21 mouse cellular contexts compared by ENCODE assay signal in the genomic region with DNA sequence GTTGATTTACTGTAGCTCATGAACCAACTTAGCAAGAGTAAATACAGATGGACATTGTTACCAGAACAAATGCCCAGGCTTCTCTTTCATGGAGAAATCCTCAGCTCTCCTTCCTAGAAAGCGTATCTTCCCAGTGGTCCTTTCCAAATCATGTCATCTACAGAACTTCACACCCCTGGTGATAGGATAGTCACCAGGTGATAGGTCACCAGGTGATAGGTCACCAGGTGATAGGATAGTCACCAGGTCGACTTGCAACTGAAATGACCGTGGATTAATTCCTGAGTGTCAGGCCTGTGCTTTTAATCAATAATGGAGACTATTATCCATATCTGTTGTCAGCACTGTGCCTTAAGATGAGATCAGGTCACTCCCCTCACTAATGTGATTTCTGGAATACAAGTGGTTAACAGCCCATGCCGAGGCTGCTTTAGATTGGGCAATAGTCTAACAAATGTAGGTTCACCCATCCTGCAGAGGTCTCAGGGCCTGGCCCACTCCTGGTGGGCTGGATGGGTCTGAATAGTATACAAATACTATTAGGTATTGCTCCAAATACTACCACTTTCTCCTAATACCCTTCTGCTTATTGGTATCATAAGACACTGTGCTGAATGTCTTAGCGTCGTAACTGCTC.
DNase-seq lines count a peak whose midpoint lies in the region; ATAC-seq and TF ChIP-seq lines count a peak whose summit lies in the region.
"Had no signal": no experiment of that assay in that cellular context is flagged by ENCODE, and none has a peak within 500 bp of the region (broad histone marks: within the 10 kb centered on the region; RNA-seq: fewer than 3 reads in every experiment).

No protein-coding gene starts in this region.

- no peak overlapping the region for H3K4me3 ChIP-seq in heart, embryonic 12.5 days
- H3K4me3 ChIP-seq in liver, adult 2 months (ENCODE audit: insufficient read depth, low read depth, low read length): no peak overlapping the region
- no peak overlapping the region for H3K4me3 ChIP-seq in liver, embryonic 12.5 days
- no peak overlapping the region for H3K4me3 ChIP-seq in liver, embryonic 16.5 days (ENCODE audit: low read depth, low read length)
- H3K4me3 ChIP-seq in liver, embryonic 11.5 days (ENCODE audit: low read depth, low read length): no peak overlapping the region
- no peak overlapping the region for H3K4me3 ChIP-seq in liver, postnatal 0 days (ENCODE audit: low read depth, low read length)

- 80% methylated on average over 6 of the region's 6 CpGs for WGBS in heart, embryonic 12.5 days
- WGBS in liver, adult 2 months: 48% methylated on average over 6 of the region's 6 CpGs
- 73% methylated on average over 6 of the region's 6 CpGs for WGBS in liver, embryonic 12.5 days (ENCODE audit: insufficient replicate concordance)
- 57% methylated on average over 6 of the region's 6 CpGs for WGBS in liver, embryonic 16.5 days (ENCODE audit: insufficient replicate concordance)
- WGBS in liver, embryonic 11.5 days: 75% methylated on average over 6 of the region's 6 CpGs
- WGBS in liver, postnatal 0 days (ENCODE audit: insufficient replicate concordance): 54% methylated on average over 6 of the region's 6 CpGs

- H3K9ac ChIP-seq in heart, embryonic 12.5 days: no peak overlapping the region
- H3K9ac ChIP-seq in liver, adult 2 months (ENCODE audit: low read depth, low read length): no peak overlapping the region
- no peak overlapping the region for H3K9ac ChIP-seq in liver, embryonic 12.5 days
- no peak overlapping the region for H3K9ac ChIP-seq in liver, embryonic 16.5 days (ENCODE audit: low read depth, low read length)
- H3K9ac ChIP-seq in liver, embryonic 11.5 days (ENCODE audit: low read depth, low read length): no peak overlapping the region
- H3K9ac ChIP-seq in liver, postnatal 0 days (replicated peaks): no peak overlapping the region

- 0 out of 2 replicates have a peak, but pooled peaks have one; percentile 9 for TF ChIP-seq EP300 in liver, postnatal 0 days (IDR thresholded peaks at IDR 0.05; ENCODE audit: low read depth)

- peak; percentile 76 for DNase-seq in heart, adult 11 months
- DNase-seq in liver, adult 2 months (ENCODE audit: extremely low read depth, low read depth, low spot score): peak; percentile 59
- DNase-seq in liver, embryonic 11.5 days (ENCODE audit: low spot score): no peak
- DNase-seq in liver, postnatal 0 days: peak; percentile 34
- DNase-seq in liver: no peak
- DNase-seq: adrenal gland, adult 2 months; adrenal gland, adult 8-10 months; adrenal gland, postnatal 10 days; adrenal gland, postnatal 14 days; adrenal gland, postnatal 25 days; adrenal gland, postnatal 36 days; B cell, adult 2 months; cerebellum, adult 11 months; cerebellum, adult 11-12 months had no signal

- peaks cover 51% of the 10 kb centered on the region for H3K4me1 ChIP-seq in heart, embryonic 12.5 days (replicated peaks)
- H3K4me1 ChIP-seq in liver, adult 2 months (ENCODE audit: control insufficient read depth, insufficient read depth, low read length): peaks cover 9% of the 10 kb centered on the region
- peaks cover 52% of the 10 kb centered on the region for H3K4me1 ChIP-seq in liver, embryonic 12.5 days
- peaks cover 4% of the 10 kb centered on the region for H3K4me1 ChIP-seq in liver, embryonic 16.5 days (ENCODE audit: control insufficient read depth, low read depth, low read length)
- peaks cover 23% of the 10 kb centered on the region for H3K4me1 ChIP-seq in liver, embryonic 11.5 days (replicated peaks; ENCODE audit: control insufficient read depth, insufficient read depth, low read length)
- peaks cover 36% of the 10 kb centered on the region for H3K4me1 ChIP-seq in liver, postnatal 0 days (ENCODE audit: insufficient read depth)

- TF ChIP-seq CTCF in liver, adult 2 months (IDR thresholded peaks at IDR 0.05; ENCODE audit: low read depth, low read length): no peak
- TF ChIP-seq CTCF in liver, postnatal 0 days (IDR thresholded peaks at IDR 0.05; ENCODE audit: low read depth): no peak

- H3K4me2 ChIP-seq in heart, embryonic 12.5 days: no peak overlapping the region
- no peak overlapping the region for H3K4me2 ChIP-seq in liver, embryonic 12.5 days
- H3K4me2 ChIP-seq in liver, embryonic 16.5 days (ENCODE audit: low read depth, low read length): no peak overlapping the region
- no peak overlapping the region for H3K4me2 ChIP-seq in liver, embryonic 11.5 days
- no peak overlapping the region for H3K4me2 ChIP-seq in liver, postnatal 0 days (ENCODE audit: low read depth, low read length)

- no peaks in the 10 kb centered on the region for H3K9me3 ChIP-seq in heart, embryonic 12.5 days (replicated peaks)
- no peaks in the 10 kb centered on the region for H3K9me3 ChIP-seq in liver, embryonic 12.5 days (replicated peaks)
- no peaks in the 10 kb centered on the region for H3K9me3 ChIP-seq in liver, embryonic 16.5 days (replicated peaks; ENCODE audit: control insufficient read depth, low read length)
- H3K9me3 ChIP-seq in liver, embryonic 11.5 days (ENCODE audit: control insufficient read depth, low read length): no peaks in the 10 kb centered on the region
- H3K9me3 ChIP-seq in liver, postnatal 0 days (ENCODE audit: low read length): no peaks in the 10 kb centered on the region

- peaks cover 17% of the 10 kb centered on the region for H3K36me3 ChIP-seq in heart, embryonic 12.5 days
- no peaks in the 10 kb centered on the region for H3K36me3 ChIP-seq in liver, adult 2 months (ENCODE audit: control insufficient read depth, insufficient read depth, low read length)
- H3K36me3 ChIP-seq in liver, embryonic 12.5 days: peaks cover 5% of the 10 kb centered on the region; the same call in 1 of the 2 replicates
- H3K36me3 ChIP-seq in liver, embryonic 16.5 days (ENCODE audit: control insufficient read depth, insufficient read depth): no peaks in the 10 kb centered on the region
- H3K36me3 ChIP-seq in liver, embryonic 11.5 days (ENCODE audit: control insufficient read depth, insufficient read depth, low read length): no peaks in the 10 kb centered on the region
- no peaks in the 10 kb centered on the region; the same call in 1 of the 2 replicates for H3K36me3 ChIP-seq in liver, postnatal 0 days (replicated peaks; ENCODE audit: insufficient read depth, low read length)

- no peak overlapping the region for H3K27ac ChIP-seq in heart, embryonic 12.5 days (ENCODE audit: poor library complexity, severe bottlenecking)
- H3K27ac ChIP-seq in liver, adult 2 months (replicated peaks; ENCODE audit: insufficient read depth, low read depth, low read length): no peak overlapping the region
- no peak overlapping the region for H3K27ac ChIP-seq in liver, embryonic 12.5 days
- no peak overlapping the region for H3K27ac ChIP-seq in liver, embryonic 16.5 days (ENCODE audit: low read length)
- H3K27ac ChIP-seq in liver, embryonic 11.5 days (ENCODE audit: low read depth, low read length): no peak overlapping the region
- peak overlapping the region; percentile 66 for H3K27ac ChIP-seq in liver, postnatal 0 days (ENCODE audit: low read depth)

- H3K79me2 ChIP-seq in liver, adult 2 months (ENCODE audit: control insufficient read depth, insufficient read depth, low read length): peaks cover 22% of the 10 kb centered on the region

- no peak for TF ChIP-seq POLR2A in liver, adult 2 months (IDR thresholded peaks at IDR 0.05; ENCODE audit: extremely low read depth, insufficient read depth, low read length)

- no peak for ATAC-seq in heart, embryonic 12.5 days (ENCODE audit: insufficient number of reproducible peaks, low FRiP score)
- ATAC-seq in liver, embryonic 12.5 days: no peak
- ATAC-seq in liver, embryonic 16.5 days (ENCODE audit: low read depth): 0 out of 2 replicates have a peak, but pooled peaks have one; percentile 45
- ATAC-seq in liver, embryonic 11.5 days (replicated peaks; ENCODE audit: low FRiP score): no peak
- ATAC-seq in liver, postnatal 0 days: peak; percentile 77
- ATAC-seq: activated CD4-positive, CD25-positive, alpha-beta regulatory T cell, adult 4 months; CD4-positive, CD25-positive, alpha-beta regulatory T cell, adult 4 months; Patski had no signal

- no peaks in the 10 kb centered on the region for H3K27me3 ChIP-seq in heart, embryonic 12.5 days (replicated peaks)
- no peaks in the 10 kb centered on the region for H3K27me3 ChIP-seq in liver, adult 2 months (ENCODE audit: control insufficient read depth, insufficient read depth, low read length)
- H3K27me3 ChIP-seq in liver, embryonic 12.5 days (replicated peaks): no peaks in the 10 kb centered on the region
- H3K27me3 ChIP-seq in liver, embryonic 16.5 days (ENCODE audit: control insufficient read depth, insufficient read depth, low read depth, low read length): no peaks in the 10 kb centered on the region
- no peaks in the 10 kb centered on the region for H3K27me3 ChIP-seq in liver, embryonic 11.5 days (replicated peaks; ENCODE audit: control insufficient read depth, insufficient read depth, low read length)
- H3K27me3 ChIP-seq in liver, postnatal 0 days (ENCODE audit: insufficient read depth, low read length): no peaks in the 10 kb centered on the region
- H3K27me3 ChIP-seq: CH12.LX, Patski had no signal

Comparison
In these comparisons a context has a peak if more than half of its experiments do, and no peak if none do; other contexts are left out.
1. DNase-seq: peak in heart, adult 11 months (single experiment), liver, adult 2 months (single experiment) and liver, postnatal 0 days (single experiment); none in liver, embryonic 11.5 days (single experiment) and liver (single experiment).
2. ATAC-seq: peak in liver, embryonic 16.5 days (single experiment) and liver, postnatal 0 days (single experiment); none in heart, embryonic 12.5 days (single experiment), liver, embryonic 12.5 days (single experiment) and liver, embryonic 11.5 days (single experiment).